Mouse (Mus musculus): ENCODE results near the gene Ctnnal1.
A peak's percentile ranks its signal among the peaks of the same experiment; 100 is the strongest.

Ctnnal1 gene

DNA sequence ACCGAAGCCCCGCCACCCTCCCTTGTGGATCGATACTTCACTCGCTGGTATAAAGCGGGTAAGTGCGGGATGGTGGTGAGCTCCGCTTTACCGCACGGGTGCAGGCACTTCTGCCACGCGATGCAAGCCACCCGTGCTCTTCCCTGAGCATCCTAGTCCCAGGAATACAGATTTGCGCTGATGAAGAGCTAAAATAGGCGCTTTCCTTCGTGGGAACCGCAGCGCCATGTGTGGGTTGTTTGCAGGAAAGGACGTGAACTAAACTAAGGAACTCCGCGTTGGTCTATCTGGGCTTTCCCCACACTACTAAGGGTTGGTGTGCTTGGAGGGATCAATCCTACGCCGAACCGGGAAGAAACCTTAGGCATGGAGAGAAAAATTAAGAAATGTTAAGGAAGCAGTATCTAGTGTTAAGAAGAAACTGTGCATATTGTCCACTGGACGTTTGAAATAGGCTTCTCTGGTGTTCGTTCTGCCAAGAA lies 62.3 kb downstream of the Ctnnal1 start:
- no peak for DNase-seq (ENCODE audit: low read depth, low spot score)

DNA sequence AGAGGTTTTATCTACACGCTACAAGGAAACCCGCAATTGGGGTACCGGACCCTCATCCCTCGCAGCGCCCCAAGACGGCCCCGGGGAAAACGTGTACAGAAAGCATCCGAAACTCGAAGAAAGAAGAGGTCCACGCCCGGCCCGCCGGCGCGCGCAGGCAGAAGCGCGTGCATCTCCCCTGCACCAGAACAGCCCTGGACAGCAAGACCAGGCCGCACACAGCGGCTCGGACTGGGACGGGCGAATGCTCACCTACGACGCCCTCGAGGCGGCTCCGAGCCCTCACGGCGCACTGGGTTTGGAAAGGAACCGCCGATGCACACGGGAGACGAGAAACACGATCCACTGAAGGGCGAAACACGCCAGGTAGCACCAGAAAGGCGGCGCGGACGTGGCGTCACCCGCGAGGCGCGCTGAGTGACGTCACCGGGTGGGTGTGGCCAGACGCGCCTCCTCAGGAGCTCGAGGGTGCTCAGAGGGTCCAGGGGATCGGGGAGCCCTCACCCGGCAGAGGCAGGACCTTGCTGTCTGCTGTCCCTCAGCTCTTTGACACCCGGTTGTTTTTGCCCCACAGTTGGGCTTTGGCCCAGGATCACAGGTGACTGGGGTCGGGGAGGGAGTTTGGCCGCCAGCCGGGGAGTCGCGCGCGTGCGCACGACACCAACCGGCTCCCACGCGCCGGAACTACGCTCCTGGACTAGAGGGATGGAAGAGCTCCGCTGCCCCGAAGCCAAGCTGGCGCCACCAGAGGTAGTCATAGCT lies 62.9 kb downstream of the Ctnnal1 start, which contains the start of the genes Elp1 and Fam206a:
TSS of gene Elp1 (minus strand) at position 425 of the 762 bp plus-strand sequence.
TSS of gene Fam206a (plus strand) at position 439 of the 762 bp plus-strand sequence.
- DNase-seq (ENCODE audit: low read depth, low spot score): peak; percentile 93

DNA sequence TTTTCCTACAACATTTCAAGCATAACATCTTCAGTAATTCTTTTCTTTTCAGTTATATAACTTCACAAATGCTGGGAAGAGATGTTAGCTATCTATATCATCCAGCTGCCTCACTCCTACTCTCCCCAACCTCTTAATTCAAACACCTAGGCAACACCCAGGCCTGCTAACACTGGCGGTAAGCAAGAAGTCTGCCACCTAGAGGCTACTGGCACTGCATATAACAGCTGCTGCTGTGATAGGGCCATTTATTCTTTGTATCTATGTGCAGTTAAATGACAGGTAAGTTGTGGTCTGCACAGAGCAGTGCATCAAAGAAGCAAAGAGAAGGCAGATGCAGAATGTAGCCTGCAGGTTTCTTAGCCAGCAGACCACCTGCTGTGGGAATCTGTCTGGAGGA lies 73.6 kb downstream of the Ctnnal1 start:
- DNase-seq (ENCODE audit: low read depth, low spot score): no peak

DNA sequence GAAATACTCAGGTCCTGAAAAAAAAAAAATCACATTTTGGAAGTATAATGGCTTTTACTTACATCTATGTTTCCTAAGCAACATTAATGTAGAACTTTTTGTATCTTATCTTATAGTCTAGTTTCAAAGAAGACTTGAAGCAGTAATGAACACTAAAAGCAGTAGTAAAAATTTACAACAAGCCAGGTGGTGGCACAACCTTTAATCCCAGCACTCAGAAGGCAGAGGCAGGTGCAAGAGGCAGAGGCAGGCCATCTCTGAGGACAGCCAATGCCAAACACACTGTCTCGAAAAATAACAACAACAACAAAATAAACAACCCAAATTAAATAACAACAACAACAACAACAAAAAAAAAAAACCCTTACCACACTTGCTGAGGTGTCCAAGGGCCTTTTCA lies 93.9 kb downstream of the Ctnnal1 start:
- DNase-seq (ENCODE audit: low read depth, low spot score): no peak

DNA sequence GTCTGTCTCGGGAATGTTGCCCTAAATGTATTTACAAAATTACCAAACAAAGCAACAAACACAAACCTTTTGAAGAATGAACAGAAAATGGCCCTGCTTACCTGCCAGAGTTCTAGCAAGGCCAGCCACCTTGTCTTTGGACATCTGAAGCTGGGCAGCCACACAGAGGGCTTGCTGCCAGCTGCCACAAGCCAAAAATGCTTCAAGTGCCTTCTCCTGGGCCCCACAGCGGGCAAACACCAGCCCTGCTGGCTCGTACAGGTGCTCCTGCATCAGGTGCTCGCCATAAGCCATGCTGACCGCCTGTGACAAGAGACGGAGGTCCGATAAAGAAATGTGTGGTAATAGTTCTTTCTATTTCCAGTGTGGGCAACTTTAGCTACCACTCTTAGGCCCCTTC lies 96.1 kb downstream of the Ctnnal1 start:
- DNase-seq (ENCODE audit: low read depth, low spot score): no peak

DNA sequence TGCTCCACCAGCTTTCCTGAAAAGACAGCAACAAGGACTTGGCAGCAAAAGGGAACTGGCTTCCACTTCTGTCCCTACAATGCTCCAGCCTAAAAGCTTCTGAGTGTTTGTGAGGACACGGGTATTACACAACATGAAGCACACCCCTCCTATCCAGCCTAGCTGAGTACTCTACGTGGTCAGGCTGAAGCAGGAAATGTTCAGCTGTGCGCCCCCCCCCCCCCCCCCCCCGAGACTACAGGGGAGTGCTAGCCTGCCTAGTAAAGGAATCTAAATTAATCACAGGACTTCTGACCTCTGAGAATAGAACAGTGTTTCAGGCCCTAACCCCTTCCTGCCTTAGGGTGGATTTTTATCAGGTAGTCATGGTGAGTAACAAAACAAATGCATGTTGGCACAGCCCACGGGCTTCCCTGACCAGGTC lies 97.1 kb downstream of the Ctnnal1 start:
- DNase-seq (ENCODE audit: low read depth, low spot score): no peak
